Mouse (Mus musculus): ENCODE measurements around the gene Supt20. TPM values are rescaled to one million over a fixed set of nuclear protein-coding genes. Genes with fewer than 3 reads are reported as not detected.

The Supt20 gene
- polyA plus RNA-seq, 1 experiment, result 51.3 TPM

GRCm38 (mm10) chr3:54745799-54746198, 53.2 kb downstream of the Supt20 start:
- Histone ChIP-seq H3K4me3 (ENCODE audit: extremely low read depth, insufficient read depth, insufficient read length) (no peak overlapping the region), H3K27ac (ENCODE audit: insufficient read depth, low read length) (no peak overlapping the region), H3K4me1 (ENCODE audit: control insufficient read depth, insufficient read depth, insufficient read length) (no peaks in the 10 kb centered on the region), H3K36me3 (ENCODE audit: control insufficient read depth, insufficient read depth, low read length) (peaks cover 61% of the 10 kb centered on the region), H3K27me3 (ENCODE audit: control insufficient read depth, insufficient read depth, low read length) (no peaks in the 10 kb centered on the region)
- no peak for DNase-seq (ENCODE audit: low read depth in 1 of 2, low spot score in 2 of 2)
- TF ChIP-seq CTCF (IDR thresholded peaks at IDR 0.05; ENCODE audit: extremely low read depth, insufficient read depth, insufficient read length, insufficient replicate concordance), result peak; percentile 38; the same call in 1 of the 2 replicates
- no peak for TF ChIP-seq POLR2A (IDR thresholded peaks at IDR 0.05; ENCODE audit: low read depth, low read length)
- WGBS, result 78% methylated on average over 5 of the region's 5 CpGs

- TF ChIP-seq CTCF (IDR thresholded peaks at IDR 0.05; ENCODE audit: extremely low read depth, insufficient read depth, insufficient read length, insufficient replicate concordance) (no peak), POLR2A (IDR thresholded peaks at IDR 0.05; ENCODE audit: low read depth, low read length) (no peak)
- 64% methylated on average over 4 of the region's 4 CpGs for WGBS
These were observed 60.8 kb downstream of the Supt20 start for GRCm38 (mm10) chr3:54753411-54753810.

GRCm38 (mm10) chr3:54755145-54756041, 62.8 kb downstream of the Supt20 start, which contains the start of gene Smad9:
Gene Smad9 (plus strand): TSS chr3:54755582.
- no peak within 1 kb of the TSS for H3K27ac ChIP-seq (ENCODE audit: insufficient read depth, low read length)
- H3K36me3 ChIP-seq (ENCODE audit: control insufficient read depth, insufficient read depth, low read length), result no peaks in the 10 kb centered on the region
- peak within 1 kb of the TSS; percentile 28; the same call in 1 of the 2 replicates for H3K4me3 ChIP-seq (ENCODE audit: extremely low read depth, insufficient read depth, insufficient read length)
- WGBS, result 2% methylated on average over 66 of the region's 66 CpGs
- no peaks in the 10 kb centered on the region; the same call in 1 of the 2 replicates for H3K4me1 ChIP-seq (ENCODE audit: control insufficient read depth, insufficient read depth, insufficient read length)
- H3K27me3 ChIP-seq (ENCODE audit: control insufficient read depth, insufficient read depth, low read length), result peaks cover 10% of the 10 kb centered on the region
- TF ChIP-seq POLR2A (IDR thresholded peaks at IDR 0.05; ENCODE audit: low read depth, low read length) (no peak), CTCF (IDR thresholded peaks at IDR 0.05; ENCODE audit: extremely low read depth, insufficient read depth, insufficient read length, insufficient replicate concordance) (no peak)
- no peak for DNase-seq (ENCODE audit: low read depth in 1 of 2, low spot score in 2 of 2)

More at GRCm38 (mm10) chr3:54753411-54753810, 60.8 kb downstream of the Supt20 start:
- Histone ChIP-seq H3K27me3 (ENCODE audit: control insufficient read depth, insufficient read depth, low read length) (peaks cover 10% of the 10 kb centered on the region), H3K4me1 (ENCODE audit: control insufficient read depth, insufficient read depth, insufficient read length) (no peaks in the 10 kb centered on the region; the same call in 1 of the 2 replicates), H3K36me3 (ENCODE audit: control insufficient read depth, insufficient read depth, low read length) (peaks cover 9% of the 10 kb centered on the region; the same call in 1 of the 2 replicates), H3K4me3 (ENCODE audit: extremely low read depth, insufficient read depth, insufficient read length) (no peak overlapping the region), H3K27ac (ENCODE audit: insufficient read depth, low read length) (no peak overlapping the region)
- DNase-seq (ENCODE audit: low read depth in 1 of 2, low spot score in 2 of 2), result no peak

GRCm38 (mm10) chr3:54756058-54756457, 63.5 kb downstream of the Supt20 start:
- 4% methylated on average over 11 of the region's 11 CpGs for WGBS
- Histone ChIP-seq H3K36me3 (ENCODE audit: control insufficient read depth, insufficient read depth, low read length) (no peaks in the 10 kb centered on the region), H3K4me3 (ENCODE audit: extremely low read depth, insufficient read depth, insufficient read length) (no peak overlapping the region), H3K4me1 (ENCODE audit: control insufficient read depth, insufficient read depth, insufficient read length) (no peaks in the 10 kb centered on the region; the same call in 1 of the 2 replicates), H3K27me3 (ENCODE audit: control insufficient read depth, insufficient read depth, low read length) (peaks cover 10% of the 10 kb centered on the region), H3K27ac (ENCODE audit: insufficient read depth, low read length) (no peak overlapping the region)
- no peak for TF ChIP-seq POLR2A (IDR thresholded peaks at IDR 0.05; ENCODE audit: low read depth, low read length)
- DNase-seq (ENCODE audit: low read depth in 1 of 2, low spot score in 2 of 2), result no peak

- Histone ChIP-seq H3K36me3 (ENCODE audit: control insufficient read depth, insufficient read depth, low read length) (no peaks in the 10 kb centered on the region), H3K27me3 (ENCODE audit: control insufficient read depth, insufficient read depth, low read length) (peaks cover 10% of the 10 kb centered on the region), H3K4me1 (ENCODE audit: control insufficient read depth, insufficient read depth, insufficient read length) (no peaks in the 10 kb centered on the region; the same call in 1 of the 2 replicates), H3K4me3 (ENCODE audit: extremely low read depth, insufficient read depth, insufficient read length) (no peak overlapping the region), H3K27ac (ENCODE audit: insufficient read depth, low read length) (no peak overlapping the region)
- WGBS, result 91% methylated on average over 8 of the region's 8 CpGs
- TF ChIP-seq POLR2A (IDR thresholded peaks at IDR 0.05; ENCODE audit: low read depth, low read length), result no peak
- TF ChIP-seq CTCF (IDR thresholded peaks at IDR 0.05; ENCODE audit: extremely low read depth, insufficient read depth, insufficient read length, insufficient replicate concordance), result no peak
- no peak for DNase-seq (ENCODE audit: low read depth in 1 of 2, low spot score in 2 of 2)
These were observed 64.8 kb downstream of the Supt20 start for GRCm38 (mm10) chr3:54757446-54757845.

GRCm38 (mm10) chr3:54759211-54759610, 66.6 kb downstream of the Supt20 start:
- WGBS, result 84% methylated on average over 9 of the region's 9 CpGs
- Histone ChIP-seq H3K4me3 (ENCODE audit: extremely low read depth, insufficient read depth, insufficient read length) (no peak overlapping the region), H3K4me1 (ENCODE audit: control insufficient read depth, insufficient read depth, insufficient read length) (no peaks in the 10 kb centered on the region; the same call in 1 of the 2 replicates), H3K36me3 (ENCODE audit: control insufficient read depth, insufficient read depth, low read length) (no peaks in the 10 kb centered on the region), H3K27ac (ENCODE audit: insufficient read depth, low read length) (no peak overlapping the region), H3K27me3 (ENCODE audit: control insufficient read depth, insufficient read depth, low read length) (peaks cover 10% of the 10 kb centered on the region)
- no peak for TF ChIP-seq CTCF (IDR thresholded peaks at IDR 0.05; ENCODE audit: extremely low read depth, insufficient read depth, insufficient read length, insufficient replicate concordance)
- TF ChIP-seq POLR2A (IDR thresholded peaks at IDR 0.05; ENCODE audit: low read depth, low read length), result no peak
- DNase-seq (ENCODE audit: low read depth in 1 of 2, low spot score in 2 of 2), result no peak
